ENCODE assay signal across 8 mouse cellular contexts in the genomic region with DNA sequence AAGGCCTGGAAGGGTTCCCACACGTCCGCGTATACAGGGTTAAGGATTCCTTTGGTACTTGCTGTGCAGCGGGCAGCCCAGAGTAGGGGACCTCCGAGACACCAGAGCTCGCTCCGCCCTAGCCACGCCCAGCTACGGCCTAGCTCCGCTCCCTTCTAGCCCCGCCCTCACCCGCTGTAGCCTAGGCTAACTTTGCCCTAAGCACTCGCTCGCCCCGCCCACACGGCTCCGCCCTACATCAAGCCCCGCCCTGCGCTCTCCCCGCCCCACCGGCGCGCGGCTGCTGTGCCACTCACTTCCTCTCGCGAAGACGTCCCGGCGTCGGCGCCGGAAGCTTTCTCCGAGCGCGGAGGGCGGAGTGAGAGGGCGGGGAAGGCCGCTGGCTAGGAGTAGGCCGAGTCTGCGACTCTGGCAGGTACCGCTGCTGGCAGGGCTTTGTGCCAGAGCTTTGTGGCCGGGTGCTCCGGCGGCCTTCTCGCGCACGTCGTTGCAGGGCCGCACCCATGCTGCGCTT. TPM values are rescaled to one million over a fixed set of nuclear protein-coding genes. Genes with fewer than 3 reads are reported as not detected.
DNase-seq lines count a peak whose midpoint lies in the region; ATAC-seq lines count a peak whose summit lies in the region.

A gene (plus strand): TSS at position 252 of the 514 bp plus-strand sequence.

- H3K36me3 ChIP-seq in forebrain, embryonic 14.5 days (ENCODE audit: control insufficient read depth, insufficient read depth, low read length), result peaks cover 17% of the 10 kb centered on the region; the same call in 1 of the 2 replicates
- H3K36me3 ChIP-seq in neural tube, embryonic 15.5 days, result peaks cover 11% of the 10 kb centered on the region

- H3K9ac ChIP-seq in forebrain, embryonic 14.5 days (ENCODE audit: low read length), result peak within 1 kb of the TSS; percentile 93
- peak within 1 kb of the TSS; percentile 92 for H3K9ac ChIP-seq in neural tube, embryonic 15.5 days (replicated peaks)

- peak within 1 kb of the TSS; percentile 60 for H3K4me3 ChIP-seq in forebrain, embryonic 14.5 days (ENCODE audit: low read depth, low read length)
- peak within 1 kb of the TSS; percentile 81 for H3K4me3 ChIP-seq in neural tube, embryonic 15.5 days (replicated peaks)

- peaks cover 9% of the 10 kb centered on the region for H3K4me1 ChIP-seq in forebrain, embryonic 14.5 days (ENCODE audit: control insufficient read depth, insufficient read depth, low read length)
- peaks cover 30% of the 10 kb centered on the region for H3K4me1 ChIP-seq in neural tube, embryonic 15.5 days

- intact Hi-C loops in heart, postnatal 14 days (cut with DNase I), result loop anchor here (5.0 kb wide), 2 partner anchors 92 to 758 kb away; a partner anchor contains a TSS

- peak; percentile 98 for DNase-seq in ES-CJ7 (ENCODE audit: low read depth, low spot score)
- DNase-seq in cerebellum, adult 11 months, result peak; percentile 99
- DNase-seq in forebrain, embryonic 14.5 days (ENCODE audit: low spot score), result peak; percentile 99
- peak; percentile 100 for DNase-seq in heart, postnatal 14 days
- peak; percentile 100 for DNase-seq in layer of hippocampus, adult 11-12 months (ENCODE audit: low spot score)
- peak; percentile 100 for DNase-seq in lung, adult 18-20 months
- DNase-seq in testis, postnatal 14 days (ENCODE audit: low spot score), result peak; percentile 99

- H3K27ac ChIP-seq in forebrain, embryonic 14.5 days (ENCODE audit: low read depth, low read length), result peak within 1 kb of the TSS; percentile 85
- H3K27ac ChIP-seq in neural tube, embryonic 15.5 days (replicated peaks), result peak within 1 kb of the TSS; percentile 90

- ATAC-seq in forebrain, embryonic 14.5 days, result peak; percentile 98
- peak; percentile 98 for ATAC-seq in neural tube, embryonic 15.5 days (ENCODE audit: low FRiP score)

- WGBS in forebrain, embryonic 14.5 days, result under 1% methylated on average over 50 of the region's 50 CpGs
- under 1% methylated on average over 50 of the region's 50 CpGs for WGBS in neural tube, embryonic 15.5 days

- H3K27me3 ChIP-seq in forebrain, embryonic 14.5 days (replicated peaks; ENCODE audit: control insufficient read depth, insufficient read depth, low read length), result no peaks in the 10 kb centered on the region
- H3K27me3 ChIP-seq in neural tube, embryonic 15.5 days (replicated peaks), result no peaks in the 10 kb centered on the region

- H3K4me2 ChIP-seq in forebrain, embryonic 14.5 days (ENCODE audit: low read length), result peak within 1 kb of the TSS; percentile 73
- peak within 1 kb of the TSS; percentile 84 for H3K4me2 ChIP-seq in neural tube, embryonic 15.5 days

- H3K9me3 ChIP-seq in forebrain, embryonic 14.5 days (replicated peaks; ENCODE audit: control insufficient read depth, low read length), result no peaks in the 10 kb centered on the region
- no peaks in the 10 kb centered on the region for H3K9me3 ChIP-seq in neural tube, embryonic 15.5 days (replicated peaks)

RNA-seq across cellular contexts. Expression of the gene that starts here (rescaled TPM):
- 123 and 124 TPM in 2 replicates for polyA plus RNA-seq in forebrain, embryonic 14.5 days (2014; fragmentation: Nextera tagmentation; extraction: Ambion mirVana)
- total RNA-seq in heart, postnatal 14 days (2021), result 10 to 100 TPM; 39.1 to 43.4 TPM
- 99.4 and 103 TPM in 2 replicates for polyA plus RNA-seq in neural tube, embryonic 15.5 days (2015; fragmentation: Nextera tagmentation; extraction: Ambion mirVana)

Comparison
In these comparisons a context has a peak if more than half of its experiments do, and no peak if none do; other contexts are left out.
1. Peak in every context shown above with its lines: DNase-seq, ATAC-seq, H3K4me3 ChIP-seq and H3K27ac ChIP-seq.